Comparison of ENCODE assay signal across 8 mouse cellular contexts in genomic region chrX:42033111-42033693, GRCm38 (mm10). TPM values are rescaled to one million over a fixed set of nuclear protein-coding genes. Genes with fewer than 3 reads are reported as not detected.
DNase-seq lines count a peak whose midpoint lies in the region; ATAC-seq and TF ChIP-seq lines count a peak whose summit lies in the region.

No protein-coding gene starts in this region.

- peak; percentile 55 for ATAC-seq in forebrain, postnatal 0 days
- peak; percentile 76 to 82 for ATAC-seq in hematopoietic stem cell, adult 5-6 weeks (replicated peaks in 1 of 2; ENCODE audit: insufficient read depth in 1 of 2, low FRiP score in 2 of 2, low TSS enrichment in 1 of 2, low read depth in 1 of 2, poor library complexity in 2 of 2, severe bottlenecking in 2 of 2)

- no peak overlapping the region for H3K4me3 ChIP-seq in forebrain, postnatal 0 days (ENCODE audit: low read depth, low read length)

- 39% methylated on average over 8 of the region's 8 CpGs for WGBS in forebrain, postnatal 0 days

- H3K27ac ChIP-seq in forebrain, postnatal 0 days (ENCODE audit: low read depth, low read length) = no peak overlapping the region

- DNase-seq in MEL-GATA-1-ER (ENCODE audit: extremely low read depth, low read depth) = peak; percentile 46
- DNase-seq in cerebellum, adult 11-12 months = peak; percentile 57
- DNase-seq in forebrain, postnatal 0 days = peak; percentile 64
- peak; percentile 55 to 74 for DNase-seq in layer of hippocampus, postnatal 25 days (ENCODE audit: extremely low spot score in 1 of 2, low spot score in 1 of 2)
- DNase-seq in lung, postnatal 14 days = peak; percentile 81
- peak; percentile 58 to 71 for DNase-seq in right cerebral cortex, adult 2 months (ENCODE audit: low spot score in 2 of 2)
- DNase-seq in urinary bladder, postnatal 10 days (ENCODE audit: low spot score) = peak; percentile 12

- H3K9me3 ChIP-seq in forebrain, postnatal 0 days (ENCODE audit: low read length) = no peaks in the 10 kb centered on the region

- H3K4me1 ChIP-seq in forebrain, postnatal 0 days (ENCODE audit: insufficient read depth) = no peaks in the 10 kb centered on the region

- peak overlapping the region; percentile 19; the same call in 1 of the 2 replicates for H3K4me2 ChIP-seq in forebrain, postnatal 0 days (ENCODE audit: low read depth)

- no peak overlapping the region for H3K9ac ChIP-seq in forebrain, postnatal 0 days

- peak; percentile 75 for TF ChIP-seq CTCF in forebrain, postnatal 0 days (IDR thresholded peaks at IDR 0.05; ENCODE audit: low read depth)

- no peaks in the 10 kb centered on the region for H3K36me3 ChIP-seq in forebrain, postnatal 0 days (ENCODE audit: insufficient read depth)

- no peaks in the 10 kb centered on the region for H3K27me3 ChIP-seq in forebrain, postnatal 0 days (ENCODE audit: insufficient read depth, low read length)

RNA-seq across cellular contexts. Expression of gene Xiap, which starts 26.3 kb away (rescaled TPM):
- total RNA-seq in forebrain, postnatal 0 days (2014; rRNA removed) = 30.3 and 41.9 TPM in 2 replicates
- 5.7 and 8.3 TPM in 2 replicates for polyA plus RNA-seq in forebrain, postnatal 0 days (2015; fragmentation: Nextera tagmentation; extraction: Ambion mirVana)
- 52.9 and 56.0 TPM in 2 replicates for total RNA-seq in hematopoietic stem cell, adult 5-6 weeks (2017)
- 10 to 100 TPM; 51.0 to 55.6 TPM for total RNA-seq in layer of hippocampus, postnatal 25 days (2021)

Comparison
In these comparisons a context has a peak if more than half of its experiments do, and no peak if none do; other contexts are left out.
1. DNase-seq: peak in every context shown above with its lines; median percentile 81 in lung, postnatal 14 days; 64 in layer of hippocampus, postnatal 25 days; 64 in right cerebral cortex, adult 2 months; 64 in forebrain, postnatal 0 days; 57 in cerebellum, adult 11-12 months; 46 in MEL-GATA-1-ER; 12 in urinary bladder, postnatal 10 days.